Mouse (Mus musculus) stomach, postnatal 0 days (tissue): ENCODE results near the gene Hspbap1.

Experiments
- CTCF ChIP-seq: IDR thresholded peaks from 2 replicates; pipeline ENCODE4 v1.5.1; 2016; ENCODE audit warnings: antibody characterized with exemption, low read depth, mild to moderate bottlenecking, moderate library complexity
- EP300 ChIP-seq: optimal IDR thresholded peaks from 2 replicates; pipeline ENCODE3; 2016; ENCODE audit warnings: antibody characterized with exemption

DNA sequence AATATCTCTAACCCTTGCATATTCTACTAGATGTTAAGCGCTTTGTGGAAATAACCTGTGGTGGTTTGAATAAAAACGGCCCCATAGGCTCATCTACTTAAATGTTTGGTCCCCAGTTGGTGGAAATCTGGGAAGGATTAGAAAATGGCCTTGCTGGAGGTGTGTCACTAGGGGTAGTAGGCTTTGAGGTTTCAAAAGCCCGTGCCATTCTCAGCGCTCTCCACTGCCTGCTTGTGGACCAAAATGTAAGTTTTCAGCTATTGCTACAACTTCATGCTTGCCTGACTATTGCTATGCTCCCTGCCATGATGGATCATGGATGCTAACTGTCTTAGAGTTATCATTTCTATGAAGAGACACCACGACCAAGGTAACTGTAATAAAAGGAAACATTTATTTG is 1.4 kb downstream of the Hspbap1 start:
- 0 out of 2 replicates have a peak, but pooled peaks have one; percentile 6 for TF ChIP-seq CTCF
- no peak for TF ChIP-seq EP300
